ENCODE assay signal across 11 mouse cellular contexts in genomic region chr15:85494163-85494621, GRCm38 (mm10). TPM values are rescaled to one million over a fixed set of nuclear protein-coding genes. Genes with fewer than 3 reads are reported as not detected.
DNase-seq lines count a peak whose midpoint lies in the region; ATAC-seq and TF ChIP-seq lines count a peak whose summit lies in the region.
"Had no signal": no experiment of that assay in that cellular context is flagged by ENCODE, and none has a peak within 500 bp of the region (broad histone marks: within the 10 kb centered on the region; RNA-seq: fewer than 3 reads in every experiment).

No protein-coding gene starts in this region.

- no peaks in the 10 kb centered on the region for H3K9me3 ChIP-seq in forebrain, postnatal 0 days (ENCODE audit: low read length)
- H3K9me3 ChIP-seq in midbrain, postnatal 0 days (ENCODE audit: low read length): no peaks in the 10 kb centered on the region
- H3K9me3 ChIP-seq: embryonic facial prominence, embryonic 12.5 days had no signal

- peak overlapping the region; percentile 85 for H3K27ac ChIP-seq in forebrain, postnatal 0 days (ENCODE audit: low read depth, low read length)
- H3K27ac ChIP-seq in midbrain, postnatal 0 days (ENCODE audit: low read depth, low read length): peak overlapping the region; percentile 55
- H3K27ac ChIP-seq: embryonic facial prominence, embryonic 12.5 days; liver, embryonic 14.5 days had no signal

- no peak overlapping the region for H3K4me2 ChIP-seq in forebrain, postnatal 0 days (ENCODE audit: low read depth)
- no peak overlapping the region for H3K4me2 ChIP-seq in midbrain, postnatal 0 days (ENCODE audit: low read depth, low read length, poor library complexity, severe bottlenecking)
- H3K4me2 ChIP-seq: embryonic facial prominence, embryonic 12.5 days had no signal

- peak; percentile 52 to 55 for DNase-seq in cerebellum, postnatal 14 days
- peak; percentile 87 for DNase-seq in forebrain, postnatal 0 days
- DNase-seq in layer of hippocampus, postnatal 10 days (ENCODE audit: low spot score in 2 of 2): peak; percentile 64 to 67
- peak; percentile 76 for DNase-seq in midbrain, postnatal 0 days (ENCODE audit: low spot score)
- no peak for DNase-seq in spleen, postnatal 4 days (ENCODE audit: low spot score in 2 of 2)
- DNase-seq in MN1 (ENCODE audit: low spot score): no peak
- DNase-seq in urinary bladder, postnatal 36 days (ENCODE audit: low spot score in 2 of 2): no peak
- DNase-seq: heart, postnatal 4 days had no signal

- 2% methylated on average over 11 of the region's 11 CpGs for WGBS in forebrain, postnatal 0 days
- WGBS in midbrain, postnatal 0 days: 7% methylated on average over 11 of the region's 11 CpGs

- peak; percentile 86 for ATAC-seq in forebrain, postnatal 0 days
- peak; percentile 54; the same call in 1 of the 2 replicates for ATAC-seq in midbrain, postnatal 0 days (ENCODE audit: low FRiP score)
- no peak for ATAC-seq in megakaryocyte progenitor cell, adult 5-6 weeks (replicated peaks; ENCODE audit: poor library complexity)

- peaks cover 25% of the 10 kb centered on the region for H3K4me1 ChIP-seq in forebrain, postnatal 0 days (ENCODE audit: insufficient read depth)
- peaks cover 3% of the 10 kb centered on the region; the same call in 1 of the 2 replicates for H3K4me1 ChIP-seq in midbrain, postnatal 0 days (ENCODE audit: insufficient read depth, low read length)

- peak overlapping the region; percentile 11; the same call in 1 of the 2 replicates for H3K9ac ChIP-seq in forebrain, postnatal 0 days
- H3K9ac ChIP-seq in midbrain, postnatal 0 days (replicated peaks; ENCODE audit: low read length, poor library complexity, severe bottlenecking): 0 out of 2 replicates have a peak overlapping the region, but pooled peaks have one; percentile 8
- H3K9ac ChIP-seq: embryonic facial prominence, embryonic 12.5 days; liver, embryonic 14.5 days had no signal

- TF ChIP-seq CTCF in forebrain, postnatal 0 days (IDR thresholded peaks at IDR 0.05; ENCODE audit: low read depth): no peak
- no peak for TF ChIP-seq CTCF in midbrain, postnatal 0 days (IDR thresholded peaks at IDR 0.05)

- H3K27me3 ChIP-seq in forebrain, postnatal 0 days (ENCODE audit: insufficient read depth, low read length): no peaks in the 10 kb centered on the region
- H3K27me3 ChIP-seq in midbrain, postnatal 0 days (ENCODE audit: insufficient read depth, low read length): no peaks in the 10 kb centered on the region

- no peak overlapping the region for H3K4me3 ChIP-seq in forebrain, postnatal 0 days (ENCODE audit: low read depth, low read length)
- H3K4me3 ChIP-seq in midbrain, postnatal 0 days (ENCODE audit: low read depth, low read length): no peak overlapping the region
- H3K4me3 ChIP-seq: embryonic facial prominence, embryonic 12.5 days had no signal

- H3K36me3 ChIP-seq in forebrain, postnatal 0 days (ENCODE audit: insufficient read depth): no peaks in the 10 kb centered on the region
- no peaks in the 10 kb centered on the region for H3K36me3 ChIP-seq in midbrain, postnatal 0 days (ENCODE audit: insufficient read depth, low read length)
- H3K36me3 ChIP-seq: embryonic facial prominence, embryonic 12.5 days had no signal

RNA-seq across cellular contexts. Expression of gene 7530416G11Rik, which starts 8.8 kb away (rescaled TPM):
- 0.15 TPM in 1 of 2 replicates, not detected in the other for total RNA-seq in forebrain, postnatal 0 days (2014; rRNA removed)
- polyA plus RNA-seq in forebrain, postnatal 0 days (2015; fragmentation: Nextera tagmentation; extraction: Ambion mirVana): not detected in 2 replicates
- not detected for total RNA-seq in layer of hippocampus, postnatal 10 days (2021)
- total RNA-seq in midbrain, postnatal 0 days (2014; rRNA removed): not detected in 2 replicates
- not detected in 2 replicates for polyA plus RNA-seq in midbrain, postnatal 0 days (2015; fragmentation: Nextera tagmentation; extraction: Ambion mirVana)
- not detected in 2 replicates for total RNA-seq in megakaryocyte progenitor cell, adult 5-6 weeks (2015)
- not detected in 2 replicates for total RNA-seq in megakaryocyte progenitor cell, adult 5-6 weeks (2017)
- total RNA-seq: heart, postnatal 4 days had no signal
- polyA plus RNA-seq: embryonic facial prominence, embryonic 12.5 days; liver, embryonic 14.5 days had no signal

Comparison
In these comparisons a context has a peak if more than half of its experiments do, and no peak if none do; other contexts are left out.
1. DNase-seq: peak in cerebellum, postnatal 14 days (2 of 2), forebrain, postnatal 0 days (single experiment), layer of hippocampus, postnatal 10 days (2 of 2) and midbrain, postnatal 0 days (single experiment); none in spleen, postnatal 4 days (0 of 2), MN1 (single experiment) and urinary bladder, postnatal 36 days (0 of 2).